Mouse (Mus musculus) midbrain, embryonic 13.5 days (tissue): ENCODE results near the gene Zbed4. TPM values are rescaled to one million over a fixed set of nuclear protein-coding genes. Genes with fewer than 3 reads are reported as not detected.
"Not testable (repeated sequence)": the region's sequence is repeated elsewhere in the genome, so short reads cannot be mapped to it uniquely, and the experiment has no call there.

Experiments
- ATAC-seq: fragments of 200-750 bp; cut with Nextera tagmentation; 2 replicates; pipeline ENCODE4 v1.8.0; 2017; ENCODE audit warnings: mild to moderate bottlenecking, moderate TSS enrichment, moderate library complexity
- H3K27ac ChIP-seq: fragments of 300-500 bp; sonication (generic); 2 replicates; pipeline ENCODE4 v1.5.1; 2015; ENCODE audit warnings: inconsistent platforms, mild to moderate bottlenecking, moderate library complexity
- H3K27me3 ChIP-seq: fragments of 300-500 bp; sonication (generic); 2 replicates; pipeline ENCODE4 v1.6.1; 2015; ENCODE audit warnings: mild to moderate bottlenecking, inconsistent platforms
- H3K36me3 ChIP-seq: fragments of 300-500 bp; sonication (generic); 2 replicates; pipeline ENCODE4 v1.6.1; 2015; ENCODE audit warnings: mild to moderate bottlenecking, inconsistent platforms
- H3K4me1 ChIP-seq: fragments of 300-500 bp; sonication (generic); replicated peaks from 2 replicates; pipeline ENCODE4 v1.6.1; 2015; ENCODE audit warnings: inconsistent platforms
- H3K4me2 ChIP-seq: fragments of 300-500 bp; sonication (generic); replicated peaks from 2 replicates; pipeline ENCODE4 v1.6.1; 2015; ENCODE audit warnings: moderate library complexity, mild to moderate bottlenecking, inconsistent platforms
- H3K4me3 ChIP-seq: fragments of 300-500 bp; sonication (generic); replicated peaks from 2 replicates; pipeline ENCODE4 v1.5.1; 2015; ENCODE audit warnings: mild to moderate bottlenecking, inconsistent platforms
- H3K9ac ChIP-seq: fragments of 300-500 bp; sonication (generic); replicated peaks from 2 replicates; pipeline ENCODE4 v1.6.1; 2015; ENCODE audit warnings: mild to moderate bottlenecking, inconsistent platforms
- H3K9me3 ChIP-seq: fragments of 300-500 bp; sonication (generic); 2 replicates; pipeline ENCODE4 v1.6.1; 2016; ENCODE audit warnings: mild to moderate bottlenecking, inconsistent platforms
- WGBS: fragments of 180-500 bp; shearing (Covaris S2); methylation state at CpG from one replicate; pipeline ENCODE4 v1.1.7; 2015; 5-methylcytosine and 5-hydroxymethylcytosine counted together
- polyA plus RNA-seq: library from polyadenylated mRNA; unstranded; fragments of >200 nt; fragmentation: Nextera tagmentation; extraction: Ambion mirVana; gene quantifications from 2 replicates; pipeline ENCODE4 v1.2.1, GENCODE M21; 2015

The Zbed4 gene
- polyA plus RNA-seq = 28.0 and 28.7 TPM in 2 replicates

GRCm38 (mm10) chr15:88751564-88752402, at the start of gene Zbed4:
TSS of gene Zbed4 (plus strand) at chr15:88751660.
- Histone ChIP-seq H3K36me3 (peaks cover 12% of the 10 kb centered on the region), H3K4me2 (peak within 1 kb of the TSS; percentile 87), H3K9me3 (no peaks in the 10 kb centered on the region), H3K9ac (peak within 1 kb of the TSS; percentile 88), H3K27ac (peak within 1 kb of the TSS; percentile 92), H3K4me3 (peak within 1 kb of the TSS; percentile 86), H3K4me1 (peaks cover 32% of the 10 kb centered on the region), H3K27me3 (0 out of 2 replicates have a peak, but pooled peaks cover 4% of the 10 kb centered on the region)
- under 1% methylated on average over 80 of the region's 119 CpGs for WGBS
- peak; percentile 88 for ATAC-seq

- Histone ChIP-seq H3K27me3 (no peaks in the 10 kb centered on the region), H3K27ac (no peak overlapping the region), H3K4me1 (no peaks in the 10 kb centered on the region), H3K9me3 (no peaks in the 10 kb centered on the region), H3K4me3 (no peak overlapping the region), H3K4me2 (no peak overlapping the region), H3K36me3 (peaks cover 97% of the 10 kb centered on the region), H3K9ac (no peak overlapping the region)
- no peak for ATAC-seq
- WGBS = 46% methylated on average over 3 of the region's 3 CpGs
These were observed 49.0 kb upstream of the Zbed4 start for GRCm38 (mm10) chr15:88702501-88702900.

GRCm38 (mm10) chr15:88704284-88704683, 47.2 kb upstream of the Zbed4 start:
- WGBS = 74% methylated on average over 1 of the region's 1 CpGs
- no peak overlapping the region for H3K27ac ChIP-seq
- no peaks in the 10 kb centered on the region for H3K27me3 ChIP-seq
- H3K9ac ChIP-seq = no peak overlapping the region
- no peaks in the 10 kb centered on the region for H3K4me1 ChIP-seq
- no peak overlapping the region for H3K4me3 ChIP-seq
- ATAC-seq = no peak
- H3K36me3 ChIP-seq = peaks cover 97% of the 10 kb centered on the region
- no peak overlapping the region for H3K4me2 ChIP-seq
- H3K9me3 ChIP-seq = no peaks in the 10 kb centered on the region

GRCm38 (mm10) chr15:88706320-88706719, 45.1 kb upstream of the Zbed4 start:
- H3K36me3 ChIP-seq = peaks cover 97% of the 10 kb centered on the region
- H3K9me3 ChIP-seq = no peaks in the 10 kb centered on the region
- H3K27me3 ChIP-seq = no peaks in the 10 kb centered on the region
- ATAC-seq = no peak
- H3K4me2 ChIP-seq = no peak overlapping the region
- no peaks in the 10 kb centered on the region for H3K4me1 ChIP-seq
- no peak overlapping the region for H3K9ac ChIP-seq
- no peak overlapping the region for H3K27ac ChIP-seq
- WGBS = 95% methylated on average over 6 of the region's 6 CpGs
- H3K4me3 ChIP-seq = no peak overlapping the region

GRCm38 (mm10) chr15:88706987-88707386, 44.5 kb upstream of the Zbed4 start:
- H3K4me2 ChIP-seq, H3K27me3 ChIP-seq, H3K9ac ChIP-seq, ATAC-seq, H3K9me3 ChIP-seq, H3K4me1 ChIP-seq, H3K27ac ChIP-seq, H3K4me3 ChIP-seq: not testable (repeated sequence)
- peaks cover 97% of the 10 kb centered on the region for H3K36me3 ChIP-seq
- WGBS = 81% methylated on average over 13 of the region's 13 CpGs

- Histone ChIP-seq H3K27me3 (no peaks in the 10 kb centered on the region), H3K4me1 (no peaks in the 10 kb centered on the region), H3K4me2 (no peak overlapping the region), H3K27ac (no peak overlapping the region), H3K9ac (no peak overlapping the region), H3K36me3 (peaks cover 99% of the 10 kb centered on the region), H3K4me3 (no peak overlapping the region), H3K9me3 (no peaks in the 10 kb centered on the region)
- ATAC-seq = no peak
- 92% methylated on average over 5 of the region's 5 CpGs for WGBS
These were observed 43.3 kb upstream of the Zbed4 start for GRCm38 (mm10) chr15:88708204-88708603.

- Histone ChIP-seq H3K36me3 (peaks cover 99% of the 10 kb centered on the region), H3K27me3 (no peaks in the 10 kb centered on the region)
- ATAC-seq = no peak
These were observed 42.6 kb upstream of the Zbed4 start for GRCm38 (mm10) chr15:88708657-88709511.

GRCm38 (mm10) chr15:88709878-88710277, 41.6 kb upstream of the Zbed4 start:
- Histone ChIP-seq H3K27me3 (no peaks in the 10 kb centered on the region), H3K9ac (no peak overlapping the region), H3K36me3 (peaks cover 98% of the 10 kb centered on the region), H3K9me3 (no peaks in the 10 kb centered on the region), H3K27ac (no peak overlapping the region), H3K4me1 (no peaks in the 10 kb centered on the region), H3K4me3 (no peak overlapping the region), H3K4me2 (no peak overlapping the region)
- WGBS = 86% methylated on average over 5 of the region's 5 CpGs
- ATAC-seq = no peak

More at GRCm38 (mm10) chr15:88708657-88709511, 42.6 kb upstream of the Zbed4 start:
- WGBS = 74% methylated on average over 13 of the region's 13 CpGs
- H3K4me3 ChIP-seq = no peak overlapping the region
- H3K4me2 ChIP-seq = no peak overlapping the region
- no peak overlapping the region for H3K27ac ChIP-seq
- H3K9ac ChIP-seq = no peak overlapping the region
- H3K4me1 ChIP-seq = no peaks in the 10 kb centered on the region
- H3K9me3 ChIP-seq = no peaks in the 10 kb centered on the region

GRCm38 (mm10) chr15:88712501-88712900, 39.0 kb upstream of the Zbed4 start:
- WGBS = 95% methylated on average over 15 of the region's 15 CpGs
- Histone ChIP-seq H3K27ac (no peak overlapping the region), H3K27me3 (no peaks in the 10 kb centered on the region), H3K4me2 (no peak overlapping the region), H3K9me3 (no peaks in the 10 kb centered on the region), H3K9ac (no peak overlapping the region), H3K4me3 (no peak overlapping the region), H3K4me1 (0 out of 2 replicates have a peak, but pooled peaks cover 3% of the 10 kb centered on the region), H3K36me3 (peaks cover 97% of the 10 kb centered on the region)
- no peak for ATAC-seq

- H3K27ac ChIP-seq = no peak overlapping the region
- H3K27me3 ChIP-seq = no peaks in the 10 kb centered on the region
- H3K36me3 ChIP-seq = peaks cover 95% of the 10 kb centered on the region
- 92% methylated on average over 6 of the region's 6 CpGs for WGBS
- H3K9ac ChIP-seq = no peak overlapping the region
- no peaks in the 10 kb centered on the region for H3K9me3 ChIP-seq
- ATAC-seq = no peak
- no peak overlapping the region for H3K4me3 ChIP-seq
- H3K4me2 ChIP-seq = no peak overlapping the region
- H3K4me1 ChIP-seq = peaks cover 3% of the 10 kb centered on the region; the same call in 1 of the 2 replicates
These were observed 37.4 kb upstream of the Zbed4 start for GRCm38 (mm10) chr15:88714021-88714589.

GRCm38 (mm10) chr15:88716350-88716749, 35.1 kb upstream of the Zbed4 start:
- Histone ChIP-seq H3K9ac (no peak overlapping the region), H3K4me2 (no peak overlapping the region), H3K36me3 (peaks cover 91% of the 10 kb centered on the region), H3K4me1 (peaks cover 3% of the 10 kb centered on the region; the same call in 1 of the 2 replicates), H3K27me3 (no peaks in the 10 kb centered on the region), H3K9me3 (no peaks in the 10 kb centered on the region), H3K4me3 (no peak overlapping the region), H3K27ac (no peak overlapping the region)
- no peak for ATAC-seq

- no peaks in the 10 kb centered on the region for H3K27me3 ChIP-seq
- H3K9ac ChIP-seq = no peak overlapping the region
- peaks cover 3% of the 10 kb centered on the region; the same call in 1 of the 2 replicates for H3K4me1 ChIP-seq
- no peak overlapping the region for H3K4me3 ChIP-seq
- WGBS = 66% methylated on average over 9 of the region's 9 CpGs
- H3K27ac ChIP-seq = no peak overlapping the region
- H3K36me3 ChIP-seq = peaks cover 86% of the 10 kb centered on the region
- H3K9me3 ChIP-seq = no peaks in the 10 kb centered on the region
- H3K4me2 ChIP-seq = no peak overlapping the region
- ATAC-seq = no peak
These were observed 34.2 kb upstream of the Zbed4 start for GRCm38 (mm10) chr15:88717239-88717638.
